Mouse (Mus musculus) testis, adult 2 months (tissue): ENCODE results near the gene Nmt1.

Experiments
- CTCF ChIP-seq: fragments of 200-500 bp; IDR thresholded peaks from 2 replicates; pipeline ENCODE4 v1.5.1; 2012; ENCODE audit warnings: low read depth, mild to moderate bottlenecking, inconsistent platforms, low read length, moderate library complexity; ENCODE audit not compliant: control insufficient read depth, insufficient read depth, insufficient replicate concordance
- POLR2A ChIP-seq: fragments of 200-500 bp; IDR thresholded peaks from 2 replicates; pipeline ENCODE4 v1.6.1; 2012; ENCODE audit warnings: low read depth, mild to moderate bottlenecking, inconsistent platforms, low read length, moderate library complexity; ENCODE audit not compliant: control insufficient read depth

DNA sequence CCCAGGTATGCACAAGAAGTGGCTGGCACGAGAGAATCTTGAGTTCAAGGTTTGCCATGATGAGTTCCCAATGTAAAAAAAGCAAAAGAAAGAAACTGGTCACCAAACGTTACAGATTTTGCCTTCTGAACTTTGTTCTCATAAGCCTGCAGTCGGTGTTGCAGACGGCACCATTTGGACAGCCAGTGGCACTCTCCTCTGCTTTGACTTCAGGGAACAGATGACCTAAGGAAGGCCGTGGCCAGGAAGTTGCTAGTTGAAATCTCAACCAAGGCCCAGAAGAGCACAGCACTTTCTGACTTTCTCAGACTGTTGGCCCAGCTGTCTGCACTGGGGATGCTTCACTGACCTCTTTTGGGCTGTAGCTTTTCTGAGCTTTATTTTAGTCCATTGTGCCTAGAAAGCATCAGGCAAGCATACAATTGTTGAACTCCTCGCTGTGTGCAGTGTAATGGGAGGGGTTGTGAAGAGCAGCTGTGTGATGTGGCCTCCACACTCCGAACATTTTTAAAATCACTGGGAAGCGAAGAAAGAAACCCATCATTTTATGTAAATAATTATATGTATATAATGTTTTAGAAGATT is 9.0 kb downstream of the Nmt1 start:
- TF ChIP-seq POLR2A (no peak), CTCF (no peak)
